Mouse (Mus musculus): Measurements from ENCODE around the gene Fam57b.
A peak's percentile ranks its signal among the peaks of the same experiment; 100 is the strongest.

Fam57b gene

GRCm38 (mm10) chr7:126832036-126832598, 34.6 kb downstream of the Fam57b start:
- DNase-seq, result peak; percentile 96

- no peak for DNase-seq
Observed at GRCm38 (mm10) chr7:126833294-126833693, 35.8 kb downstream of the Fam57b start.

GRCm38 (mm10) chr7:126843276-126843675, 45.8 kb downstream of the Fam57b start:
- DNase-seq, result no peak

- DNase-seq, result no peak
Observed at GRCm38 (mm10) chr7:126845516-126845915, 48.0 kb downstream of the Fam57b start.

GRCm38 (mm10) chr7:126847116-126847420, 49.6 kb downstream of the Fam57b start, which contains the start of gene Doc2a:
Doc2a (plus strand) TSS chr7:126847416.
- no peak for DNase-seq

- DNase-seq, result no peak
Observed at GRCm38 (mm10) chr7:126847421-126848398, 50.2 kb downstream of the Fam57b start.

- DNase-seq, result no peak
Observed at GRCm38 (mm10) chr7:126848794-126849193, 51.3 kb downstream of the Fam57b start.

GRCm38 (mm10) chr7:126850161-126850560, 52.7 kb downstream of the Fam57b start:
- no peak for DNase-seq

- DNase-seq, result no peak
Observed at GRCm38 (mm10) chr7:126851192-126851591, 53.7 kb downstream of the Fam57b start.

GRCm38 (mm10) chr7:126853454-126853853, 56.0 kb downstream of the Fam57b start:
- DNase-seq, result no peak

- no peak for DNase-seq
Observed at GRCm38 (mm10) chr7:126855641-126856040, 58.2 kb downstream of the Fam57b start.

GRCm38 (mm10) chr7:126856741-126857420, 59.4 kb downstream of the Fam57b start:
- DNase-seq, result no peak

GRCm38 (mm10) chr7:126860987-126861386, 63.5 kb downstream of the Fam57b start:
- DNase-seq, result no peak

- DNase-seq, result peak; percentile 99
Observed at GRCm38 (mm10) chr7:126861429-126862130, 64.1 kb downstream of the Fam57b start, which contains the start of gene Hirip3. Hirip3 (plus strand) TSS chr7:126861972.

- DNase-seq, result peak; percentile 99
Observed at GRCm38 (mm10) chr7:126862147-126862784, 64.8 kb downstream of the Fam57b start, which contains the start of gene Ino80e. Ino80e (minus strand) TSS chr7:126862377.

- no peak for DNase-seq
Observed at GRCm38 (mm10) chr7:126863791-126864190, 66.3 kb downstream of the Fam57b start.

GRCm38 (mm10) chr7:126867534-126867933, 70.1 kb downstream of the Fam57b start:
- DNase-seq, result no peak

GRCm38 (mm10) chr7:126868003-126868402, 70.5 kb downstream of the Fam57b start:
- DNase-seq, result no peak

GRCm38 (mm10) chr7:126869780-126870519, 72.5 kb downstream of the Fam57b start:
- DNase-seq, result peak; percentile 95

- DNase-seq, result peak; percentile 92
Observed at GRCm38 (mm10) chr7:126870520-126870891, 73.0 kb downstream of the Fam57b start.

- peak; percentile 60 for DNase-seq
Observed at GRCm38 (mm10) chr7:126877239-126877638, 79.8 kb downstream of the Fam57b start.

Measured in heart, adult 11 months (tissue).